Mouse (Mus musculus): ENCODE data around the gene Smdt1. TPM values are rescaled to one million over a fixed set of nuclear protein-coding genes. Genes with fewer than 3 reads are reported as not detected.
A peak's percentile ranks its signal among the peaks of the same experiment; 100 is the strongest.
"Not testable (repeated sequence)": the region's sequence is repeated elsewhere in the genome, so short reads cannot be mapped to it uniquely, and the experiment has no call there.

Smdt1 gene
- total RNA-seq, 2 experiments from 2014 or later: 138 to 139 TPM

GRCm38 (mm10) chr15:82372446-82372845, 33.7 kb downstream of the Smdt1 start:
- no peak for DNase-seq

GRCm38 (mm10) chr15:82372991-82373390, 34.2 kb downstream of the Smdt1 start:
- no peak for DNase-seq

GRCm38 (mm10) chr15:82374437-82374836, 35.7 kb downstream of the Smdt1 start:
- no peak for DNase-seq

- DNase-seq: no peak
Observed at GRCm38 (mm10) chr15:82375855-82376254, 37.1 kb downstream of the Smdt1 start.

GRCm38 (mm10) chr15:82376393-82377138, 37.8 kb downstream of the Smdt1 start:
- DNase-seq: peak; percentile 55 to 61

- no peak for DNase-seq
Observed at GRCm38 (mm10) chr15:82377701-82378100, 38.9 kb downstream of the Smdt1 start.

GRCm38 (mm10) chr15:82378261-82379180, 39.8 kb downstream of the Smdt1 start:
- no peak for DNase-seq

- DNase-seq: no peak
Observed at GRCm38 (mm10) chr15:82379511-82379870, 40.7 kb downstream of the Smdt1 start.

- peak; percentile 41 to 45 for DNase-seq
Observed at GRCm38 (mm10) chr15:82379871-82380713, 41.3 kb downstream of the Smdt1 start, which contains the start of gene Cyp2d22. TSS of gene Cyp2d22 (minus strand) at chr15:82380260.

GRCm38 (mm10) chr15:82380714-82381062, 41.9 kb downstream of the Smdt1 start:
- no peak for DNase-seq

- no peak for DNase-seq
Observed at GRCm38 (mm10) chr15:82382441-82382840, 43.7 kb downstream of the Smdt1 start.

- DNase-seq: no peak
Observed at GRCm38 (mm10) chr15:82385729-82386128, 47.0 kb downstream of the Smdt1 start.

- DNase-seq: not testable (repeated sequence)
Observed at GRCm38 (mm10) chr15:82389916-82390315, 51.2 kb downstream of the Smdt1 start.

GRCm38 (mm10) chr15:82393922-82394321, 55.2 kb downstream of the Smdt1 start, which contains the start of gene Cyp2d11:
TSS of gene Cyp2d11 (minus strand) at chr15:82394022.
- DNase-seq: not testable (repeated sequence)

- DNase-seq: not testable (repeated sequence)
Observed at GRCm38 (mm10) chr15:82395955-82396354, 57.2 kb downstream of the Smdt1 start.

Small RNAs within 50 kb of the gene (microRNA-seq; reads per million reads assigned to microRNA genes)
- gene Mir7684: 0 reads per million in 2 experiments

Other genes starting within 250 kb of the Smdt1 start
- 10 to 100 TPM; 11.5 to 15.3 TPM for gene Ccdc134, start 211.0 kb upstream of the Smdt1 start, total RNA-seq (2021)
- 100 to 1,000 TPM; 156 to 167 TPM for gene Srebf2, start 191.8 kb upstream of the Smdt1 start, total RNA-seq (2021)
- under 1 TPM; 0.72 to 0.76 TPM for gene Shisa8, start 126.1 kb upstream of the Smdt1 start, total RNA-seq (2021)
- gene Tnfrsf13c, start 114.6 kb upstream of the Smdt1 start, total RNA-seq (2021): under 1 TPM; 0.30 to 0.62 TPM
- 1 to 10 TPM; 2.7 to 4.0 TPM for gene Cenpm, start 94.2 kb upstream of the Smdt1 start, total RNA-seq (2021)
- 100 to 1,000 TPM in 1 of 2 experiments, 10 to 100 TPM in 1; 98.3 to 115 TPM for gene 1500009C09Rik, start 86.6 kb upstream of the Smdt1 start, total RNA-seq (2021)
- 100 to 1,000 TPM; 608 to 622 TPM for gene Sept3, start 64.1 kb upstream of the Smdt1 start, total RNA-seq (2021)
- not detected for gene Wbp2nl, start 40.0 kb upstream of the Smdt1 start, total RNA-seq (2021)
- gene Naga, start within 50 bp of the Smdt1 start, total RNA-seq (2021): 10 to 100 TPM; 32.8 to 38.9 TPM
- gene Pheta2, start within 50 bp of the Smdt1 start, total RNA-seq (2021): under 1 TPM; 0.27 to 0.40 TPM
- 100 to 1,000 TPM; 203 to 209 TPM for gene Ndufa6, start 15.4 kb downstream of the Smdt1 start, total RNA-seq (2021)
- gene Cyp2d22, start 41.3 kb downstream of the Smdt1 start, total RNA-seq (2021): 10 to 100 TPM; 40.9 to 47.4 TPM
- gene Cyp2d11, start 55.1 kb downstream of the Smdt1 start, total RNA-seq (2021): not detected
- gene Cyp2d10, start 68.2 kb downstream of the Smdt1 start, total RNA-seq (2021): not detected
- gene Cyp2d9, start 94.5 kb downstream of the Smdt1 start, total RNA-seq (2021): not detected
- gene Cyp2d12, start 216.1 kb downstream of the Smdt1 start, total RNA-seq (2021): not detected